Mouse (Mus musculus) liver, postnatal 0 days (tissue): ENCODE measurements around the gene P4ha1.

Experiments used
- CTCF ChIP-seq: sonication (generic); IDR thresholded peaks from 2 replicates; pipeline ENCODE4 v1.5.1; 2016; ENCODE audit warnings: antibody characterized with exemption, low read depth
- EP300 ChIP-seq: IDR thresholded peaks from 2 replicates; pipeline ENCODE4 v1.6.1; 2016; ENCODE audit warnings: antibody characterized with exemption, low read depth, mild to moderate bottlenecking

DNA sequence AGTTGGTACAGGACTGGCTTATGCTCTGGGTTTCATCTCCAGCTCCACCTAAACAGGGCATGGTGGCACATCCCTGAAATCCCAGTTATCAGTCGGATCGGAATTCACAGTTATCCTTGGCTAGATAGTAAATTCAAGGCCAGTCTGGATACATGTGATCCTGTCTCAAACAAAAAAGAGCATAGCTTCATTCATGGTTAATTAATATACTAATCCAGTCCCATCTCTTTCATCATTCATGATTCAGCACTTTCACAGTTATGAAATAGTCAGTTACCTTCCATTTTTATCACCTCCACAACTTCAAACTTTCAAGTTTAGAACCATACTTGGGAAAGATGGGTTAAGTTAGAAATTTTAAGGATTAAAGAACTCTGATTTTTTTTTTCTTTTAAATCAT is 13.0 kb downstream of the P4ha1 start:
- no peak for TF ChIP-seq EP300
- TF ChIP-seq CTCF: no peak
